Mouse (Mus musculus) frontal cortex, postnatal 36 days (tissue): ENCODE data around the gene Selenow.

Experiments
- DNase-seq, 2 experiments: peaks; one replicate each; pipeline ENCODE4 v3.0.0; 2022; ENCODE audit warnings: low spot score in 2 of 2

Selenow gene

DNA sequence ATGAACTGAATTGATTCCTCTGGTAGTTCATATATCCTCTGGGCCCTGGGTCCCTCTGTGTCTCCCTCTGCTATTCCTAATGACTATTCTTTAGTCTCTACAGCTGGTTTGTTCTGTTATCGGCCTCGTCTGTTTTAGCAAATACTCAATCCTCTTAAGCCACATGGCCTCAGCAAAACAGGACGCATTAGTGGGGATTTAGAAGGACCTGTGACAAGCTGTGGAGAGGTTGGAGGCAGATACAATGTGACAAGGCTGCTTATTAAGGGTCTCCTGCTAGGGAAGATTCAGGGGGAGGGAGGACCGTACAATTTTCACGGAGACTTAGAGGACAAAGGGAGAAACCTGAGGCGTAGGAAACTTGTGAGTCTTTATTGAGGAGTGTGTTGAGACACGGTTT is 16.3 kb downstream of the Selenow start:
- DNase-seq: no peak

DNA sequence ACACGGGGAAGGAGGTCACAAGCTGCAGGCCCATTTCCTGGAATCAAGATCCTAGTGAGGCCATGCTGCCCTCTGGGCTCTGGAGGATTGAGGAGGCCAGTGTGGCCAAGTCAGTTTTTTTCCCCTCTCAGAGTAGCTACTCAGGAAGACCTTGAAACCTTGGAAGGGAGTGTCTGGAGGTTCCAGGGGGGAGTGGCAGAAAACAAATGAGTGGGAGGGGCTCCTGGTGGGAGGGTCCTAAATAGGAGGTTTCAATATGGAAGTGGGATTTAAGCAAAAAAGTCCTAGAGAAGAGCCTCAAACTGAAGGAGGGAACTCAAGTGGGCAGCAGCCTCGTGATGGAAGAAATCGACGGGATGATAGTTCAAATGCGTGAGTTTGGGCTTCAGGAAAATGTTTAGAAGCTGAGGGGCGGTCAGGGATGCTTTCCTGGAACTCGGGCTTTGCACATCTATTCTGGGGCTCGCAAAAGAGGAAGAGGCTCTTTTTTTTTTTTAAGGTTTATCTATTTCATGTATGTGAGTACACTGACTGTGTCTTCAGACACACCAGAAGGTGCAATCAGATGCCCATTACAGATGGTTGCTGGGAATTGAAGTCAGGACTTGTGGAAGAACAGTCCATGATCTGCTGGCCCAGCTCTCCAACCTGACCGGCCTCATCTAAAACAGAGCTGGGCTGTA is 20.7 kb downstream of the Selenow start:
- no peak for DNase-seq

DNA sequence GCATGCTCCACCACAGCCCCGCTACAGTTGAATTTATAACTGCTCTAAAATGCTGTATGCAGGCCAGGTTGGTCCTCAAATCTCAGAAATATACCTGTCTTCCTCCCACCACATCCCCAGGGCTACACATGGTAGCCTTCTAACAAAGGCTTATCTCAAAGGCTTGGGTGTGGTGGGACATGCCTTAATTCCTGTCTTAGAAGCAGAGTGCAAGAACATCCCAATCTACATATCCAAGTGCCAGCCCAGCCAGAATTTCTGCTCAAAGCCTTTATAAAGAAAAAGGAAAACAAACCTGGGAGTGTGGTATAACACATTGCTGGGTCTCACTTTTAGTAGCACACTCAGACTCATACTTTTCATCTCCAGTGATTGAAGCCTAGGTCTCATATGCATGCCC is 28.0 kb downstream of the Selenow start:
- DNase-seq: no peak

DNA sequence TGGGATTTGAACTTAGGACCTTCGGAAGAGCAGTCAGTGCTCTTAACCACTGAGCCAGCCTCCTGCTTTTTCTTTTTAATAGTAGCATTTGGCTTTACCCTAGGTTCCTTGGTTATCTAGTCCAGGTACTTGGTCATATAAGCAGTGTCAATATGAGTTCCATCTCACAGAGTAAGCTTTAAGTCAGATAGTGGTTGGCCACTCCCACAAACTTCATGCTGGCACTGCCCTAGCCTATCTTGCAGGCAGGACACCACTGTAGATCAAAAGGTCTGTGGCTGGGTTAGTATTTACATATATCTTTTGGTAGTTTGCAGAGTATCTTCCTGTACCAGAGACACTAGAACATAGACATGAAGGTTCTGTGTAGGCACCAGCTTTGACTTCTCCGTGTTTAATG is 38.1 kb downstream of the Selenow start:
- no peak for DNase-seq

DNA sequence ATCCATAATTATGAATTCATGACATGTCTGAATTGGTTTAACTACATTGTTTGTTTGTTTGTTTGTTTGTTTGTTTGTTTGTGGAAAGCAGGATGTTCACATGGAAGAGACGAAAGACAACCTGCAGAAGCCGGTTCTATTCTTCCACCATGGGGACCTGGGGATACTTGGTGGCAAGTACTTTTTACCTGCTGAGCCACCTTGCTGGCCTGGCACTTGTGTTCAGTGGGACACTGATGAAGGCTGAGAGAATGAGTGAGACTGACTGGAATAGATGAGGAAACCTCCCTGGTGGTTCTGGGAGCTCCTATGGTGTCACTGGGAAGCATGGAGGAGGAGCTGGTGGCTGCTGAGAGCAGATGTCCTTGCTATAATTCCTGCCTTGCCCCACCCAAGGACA is 39.9 kb downstream of the Selenow start, which contains the start of gene Crxos:
Gene Crxos (plus strand): TSS at position 301 of the 400 bp plus-strand sequence.
- DNase-seq: no peak

DNA sequence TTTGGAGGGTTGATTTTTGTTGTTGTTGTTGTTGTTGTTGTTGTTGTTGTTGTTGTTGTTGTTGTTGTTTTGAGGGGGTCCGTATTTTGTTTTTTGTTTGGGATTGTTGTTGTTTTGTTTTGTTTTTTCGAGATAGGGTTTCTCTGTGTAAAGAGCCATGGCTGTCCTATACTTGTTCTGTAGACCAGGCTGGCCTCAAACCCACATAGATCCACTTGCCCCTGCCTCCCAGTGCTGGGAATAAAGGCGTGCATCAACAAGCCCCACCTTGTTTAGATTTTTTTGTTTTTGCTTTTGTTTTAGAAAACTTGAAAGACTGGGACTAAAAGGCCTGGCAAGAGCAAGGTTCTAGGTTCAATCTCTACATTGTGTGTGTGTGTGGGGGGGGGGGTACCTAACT is 40.4 kb downstream of the Selenow start:
- no peak for DNase-seq

DNA sequence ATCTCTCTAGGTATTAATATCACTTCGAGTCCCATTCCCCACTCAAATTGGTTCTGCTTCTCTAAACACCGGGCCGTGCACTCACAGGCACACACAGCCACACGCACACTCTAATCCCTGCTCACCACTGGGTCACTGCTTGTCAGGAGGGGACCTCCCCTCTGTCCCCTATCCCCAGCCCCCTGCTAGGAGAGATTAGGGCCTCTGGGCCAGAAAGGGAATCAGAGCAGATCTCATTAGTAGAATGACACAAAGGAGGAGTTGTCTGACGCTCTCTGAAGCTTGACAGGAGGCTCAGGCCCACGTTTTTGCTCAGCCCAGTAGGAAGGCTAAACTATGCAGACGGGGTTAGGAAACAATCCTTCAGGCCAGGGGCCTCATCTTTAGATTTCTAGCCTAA is 40.8 kb downstream of the Selenow start:
- DNase-seq: no peak

DNA sequence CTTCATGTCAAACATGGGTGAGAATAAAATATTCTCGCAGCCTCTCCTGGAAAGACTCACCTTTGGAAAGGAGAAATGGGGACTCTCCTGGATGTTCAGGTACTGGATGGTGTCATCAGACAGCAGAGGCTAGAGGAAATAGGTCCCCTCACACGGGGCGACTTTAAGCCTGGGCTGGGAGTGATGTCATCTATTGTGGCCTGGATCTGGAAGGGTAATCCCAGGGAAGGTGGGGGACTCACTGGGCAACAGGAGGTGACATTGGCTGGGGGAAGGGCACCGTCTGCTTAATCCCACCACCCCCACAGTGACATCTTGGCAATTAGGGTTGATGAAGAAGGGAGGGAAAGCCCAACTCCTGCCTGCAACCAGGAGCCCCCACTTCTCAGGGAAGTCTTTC is 42.4 kb downstream of the Selenow start, which contains the start of gene Crx:
Gene Crx (minus strand): TSS at position 213 of the 400 bp plus-strand sequence.
- DNase-seq: no peak
